Mouse (Mus musculus) T-helper 17 cell (primary cell): ENCODE results near the gene Sp100.

Source experiments
- in situ Hi-C, 2 experiments: fragments of 300-600 bp; cut with MboI, MseI; formaldehyde crosslinking; loops; 1 replicate in 1 of 2; 2 replicates in 1 of 2; pipeline ENCODE4 v1.15.1; 2025; ENCODE audit warnings: high pct_unique_total_duplicates in 2 of 2

The Sp100 gene

DNA sequence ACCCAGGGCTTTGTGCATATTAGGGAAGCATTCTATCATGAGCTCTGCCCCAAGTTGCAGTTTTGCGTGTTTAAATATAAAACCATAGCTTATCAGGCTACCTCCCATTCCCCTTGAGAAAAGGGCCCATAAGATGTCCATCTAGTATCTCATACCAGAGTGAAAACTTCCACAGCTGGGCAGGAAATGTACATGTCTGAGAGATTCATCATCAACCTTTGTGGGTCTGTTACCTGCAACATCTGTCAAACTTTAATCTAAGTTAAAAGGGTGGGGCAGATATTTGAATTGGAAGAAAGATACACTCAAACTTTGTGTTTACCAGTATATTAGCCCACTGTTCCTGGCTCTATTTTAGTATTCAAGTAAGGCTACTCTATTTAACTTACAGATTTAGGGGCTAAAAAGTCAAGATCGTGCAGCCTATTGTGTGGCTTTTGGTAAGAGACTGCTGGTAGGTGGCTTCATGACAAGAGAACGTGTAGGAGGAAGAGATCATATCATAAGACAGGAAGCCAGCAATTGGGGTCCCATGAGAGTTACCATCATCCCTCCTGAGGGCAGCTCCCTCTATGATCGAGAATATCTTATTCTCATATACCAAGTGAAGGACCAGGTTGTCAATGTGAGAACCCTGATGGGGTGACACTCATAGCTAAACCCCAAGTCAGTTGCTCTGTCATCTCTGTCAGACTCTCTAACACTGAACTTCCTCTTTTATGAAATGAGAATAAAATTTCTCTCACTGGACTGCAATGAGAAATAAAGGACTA lies 48.1 kb downstream of the Sp100 start:
- in situ Hi-C loops = no loop called here

DNA sequence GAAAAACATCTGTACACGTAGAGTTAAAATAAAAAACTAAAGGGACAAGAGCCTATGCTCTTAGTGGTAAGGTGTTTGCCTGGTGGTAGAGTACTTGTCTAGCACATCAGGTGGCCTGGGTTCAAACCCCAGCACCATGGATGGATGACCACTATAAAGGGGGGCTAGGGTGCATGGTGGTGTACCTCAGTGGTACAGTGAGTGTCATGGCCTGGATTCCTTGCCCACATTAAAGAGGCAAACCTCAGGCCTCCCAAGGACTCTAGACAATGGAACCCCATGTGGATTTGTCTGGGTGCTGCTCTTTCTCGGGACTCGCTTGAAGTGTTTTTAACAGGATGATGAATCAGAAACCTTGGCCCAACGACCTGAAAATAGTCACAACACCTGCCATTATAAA lies 52.7 kb downstream of the Sp100 start:
- in situ Hi-C loops = no loop called here

DNA sequence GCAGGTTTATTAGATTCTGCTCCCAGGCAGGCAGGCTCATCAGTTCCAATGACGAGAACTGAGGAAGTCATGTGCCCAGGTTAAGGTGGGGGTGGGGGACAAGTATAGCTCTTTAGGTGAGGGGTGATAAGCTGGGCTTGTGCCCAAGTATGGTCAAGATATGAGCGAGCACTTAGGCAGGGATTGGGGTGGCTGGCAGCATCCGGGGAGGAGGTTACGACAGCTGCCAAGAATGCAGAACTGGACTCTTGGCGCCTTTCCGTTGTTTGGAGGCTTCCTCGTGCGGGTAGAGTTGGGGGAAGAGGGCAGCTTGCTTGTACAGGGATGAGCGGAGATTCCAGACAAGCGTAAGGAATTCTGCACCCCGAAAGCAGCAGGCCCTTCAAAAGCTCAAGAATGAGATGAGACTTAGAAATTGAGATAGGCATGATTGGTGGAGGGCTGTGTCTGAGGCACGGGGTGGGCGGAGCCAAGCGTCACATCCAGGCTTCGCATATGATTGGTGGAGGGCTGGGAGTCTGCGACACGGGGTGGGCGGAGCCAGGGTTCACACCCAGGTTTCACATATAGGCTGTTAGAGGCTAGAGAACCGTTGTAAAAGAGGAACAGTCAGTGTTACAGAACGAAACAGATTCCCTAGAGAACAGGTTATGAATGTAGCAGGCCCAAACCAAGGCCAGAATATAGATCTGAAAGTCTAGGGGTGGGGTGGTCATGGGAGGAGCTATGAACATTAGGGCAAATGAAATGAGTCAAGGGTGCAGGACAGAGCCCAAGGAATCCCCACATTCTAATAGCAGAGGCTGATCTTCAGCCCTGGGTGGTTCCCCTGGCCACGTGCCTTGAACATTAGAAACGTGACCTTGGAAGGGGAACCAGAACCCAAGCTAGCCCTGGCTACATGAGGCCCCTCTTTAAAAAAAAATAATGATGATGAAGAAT lies 53.7 kb downstream of the Sp100 start:
- in situ Hi-C loops = no loop called here

DNA sequence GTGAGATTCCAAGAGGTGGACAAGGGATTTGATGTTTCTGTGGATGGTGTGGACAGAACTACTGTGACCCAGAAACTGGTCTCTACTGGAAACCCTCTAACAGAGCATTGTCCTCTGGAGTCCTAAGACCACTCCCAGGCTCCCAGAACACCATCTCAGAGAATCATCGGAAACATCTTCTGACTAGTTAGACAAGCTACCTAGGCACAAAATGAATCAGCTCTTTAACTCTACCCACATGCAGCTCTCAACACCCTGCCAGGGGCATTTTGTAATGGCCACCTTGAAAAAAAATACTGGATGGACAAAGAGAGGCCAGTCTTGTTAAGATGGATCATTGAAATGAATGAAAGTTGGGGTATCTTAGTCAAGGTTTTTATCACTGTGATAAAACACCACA lies 55.8 kb downstream of the Sp100 start:
- in situ Hi-C loops = no loop called here

DNA sequence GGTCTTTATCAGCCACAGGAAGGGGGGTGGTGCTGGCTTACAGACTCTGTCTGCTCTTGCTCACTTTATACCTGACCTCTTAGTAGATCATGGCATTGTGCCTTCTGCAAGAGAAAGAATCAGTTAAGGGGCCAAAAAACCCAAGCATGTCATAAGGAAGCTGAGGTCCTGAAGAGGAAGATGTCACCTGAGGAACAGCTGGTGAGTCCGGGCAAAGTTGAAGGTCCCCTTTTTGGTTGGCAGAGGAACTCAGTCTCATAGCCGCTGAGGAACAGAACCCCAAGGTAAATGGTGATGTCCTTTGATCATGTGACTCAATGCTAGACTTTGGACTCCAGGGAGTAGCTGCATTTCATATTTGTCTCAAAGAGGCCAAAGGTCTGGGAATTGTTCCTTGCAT lies 57.0 kb downstream of the Sp100 start:
- in situ Hi-C loops = no loop called here

DNA sequence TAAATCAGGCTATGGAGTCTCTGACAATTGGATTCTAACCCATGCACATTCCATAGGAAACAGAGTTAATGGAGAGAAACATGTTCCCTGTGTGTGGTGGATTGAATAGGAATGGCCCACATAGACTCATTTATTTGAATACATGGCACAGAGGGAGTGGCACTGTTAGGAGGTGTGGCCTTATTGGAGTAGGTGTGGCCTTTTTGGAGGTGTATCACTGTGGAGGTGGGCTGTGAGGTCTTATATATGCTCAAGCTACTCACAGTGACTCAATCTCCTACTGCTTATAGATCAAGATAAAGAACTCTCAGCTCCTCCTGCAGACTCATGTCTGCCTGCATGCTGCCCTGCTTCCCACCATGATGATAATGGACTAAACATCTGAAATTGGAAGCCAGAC lies 64.7 kb downstream of the Sp100 start:
- in situ Hi-C loops = no loop called here

DNA sequence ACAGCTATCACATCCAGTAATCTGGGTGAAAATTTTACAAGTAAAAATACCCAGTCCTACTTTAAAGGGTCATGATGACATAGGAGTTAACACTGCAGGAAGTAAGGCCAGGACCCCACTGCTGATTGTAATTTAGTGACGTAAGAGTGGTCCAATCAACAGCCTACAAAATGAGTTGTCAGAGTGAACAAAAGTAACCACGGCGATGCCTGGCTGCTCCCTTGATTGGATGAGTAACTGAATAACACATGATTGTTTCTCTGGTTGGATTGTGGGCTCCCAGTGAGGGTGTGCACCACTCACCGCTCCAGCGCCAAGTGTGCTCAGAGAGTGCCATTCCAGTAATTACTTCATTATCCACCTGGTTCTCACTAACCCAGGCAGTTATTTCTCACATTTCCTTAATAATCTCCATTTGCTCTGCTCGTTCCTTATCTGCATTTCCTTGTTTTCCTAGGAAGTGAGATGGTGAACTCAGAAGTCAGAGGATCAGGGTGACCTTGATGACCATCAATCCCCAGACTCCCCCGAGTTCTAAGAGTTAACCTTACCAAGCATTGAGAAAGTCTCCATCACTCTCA lies 66.7 kb downstream of the Sp100 start:
- in situ Hi-C loops = loop anchor here in 1 of 2 experiments (5.0 kb wide), 1 partner anchor 39 kb away; no protein-coding TSS in a partner anchor

DNA sequence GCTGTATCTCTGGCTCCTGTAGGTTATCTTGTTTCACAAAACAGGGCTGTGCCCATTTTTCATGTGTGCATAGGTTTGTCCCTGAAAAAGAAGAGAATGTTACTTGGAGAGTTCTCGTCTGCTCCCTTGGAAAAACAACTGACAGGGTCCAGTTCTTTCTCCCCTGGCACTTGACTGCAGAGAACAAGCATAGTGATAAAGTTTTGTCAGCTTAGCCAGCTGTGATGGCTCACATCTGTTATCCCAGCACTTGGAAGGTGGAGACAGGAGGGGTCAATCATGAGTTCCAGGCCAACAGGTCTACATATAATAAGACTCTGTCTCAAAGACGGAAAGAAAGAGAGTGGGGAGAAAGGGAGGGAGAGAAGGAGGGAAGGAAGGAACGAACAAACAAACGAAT lies 69.3 kb downstream of the Sp100 start:
- in situ Hi-C loops = loop anchor here in 1 of 2 experiments (5.0 kb wide), 1 partner anchor 42 kb away; no protein-coding TSS in a partner anchor

DNA sequence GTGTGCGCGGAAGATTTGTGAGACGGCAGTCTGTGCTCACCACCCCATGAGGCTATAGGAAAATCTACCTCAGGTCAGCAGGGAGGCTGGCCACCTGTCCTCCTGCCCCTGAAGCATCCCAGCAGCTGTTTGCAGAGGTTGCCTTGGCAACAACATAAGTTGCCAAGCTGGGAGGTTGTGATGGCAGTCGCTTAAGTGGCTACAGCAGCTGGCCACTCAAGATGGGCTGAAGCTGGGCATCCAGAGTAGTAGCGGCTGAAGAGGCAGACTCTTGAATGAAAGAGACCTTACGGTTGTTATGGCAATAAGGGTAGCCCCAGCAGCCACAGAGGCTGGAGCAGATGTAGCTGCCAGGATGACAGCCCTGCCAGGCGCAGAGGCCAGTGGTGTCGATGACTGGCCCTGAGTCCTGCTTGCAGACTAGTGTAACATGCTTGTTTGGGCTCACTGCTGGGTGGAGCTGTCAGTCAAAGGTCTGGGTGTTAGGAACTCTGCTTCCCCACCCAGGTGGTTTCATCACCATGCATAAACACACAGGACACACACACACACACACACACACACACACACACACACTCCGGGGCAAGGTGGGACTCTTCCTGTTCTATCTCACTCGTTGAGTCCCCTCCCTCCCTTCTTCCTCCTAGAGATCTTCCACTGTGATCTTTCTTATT lies 70.6 kb downstream of the Sp100 start:
- in situ Hi-C loops = no loop called here

DNA sequence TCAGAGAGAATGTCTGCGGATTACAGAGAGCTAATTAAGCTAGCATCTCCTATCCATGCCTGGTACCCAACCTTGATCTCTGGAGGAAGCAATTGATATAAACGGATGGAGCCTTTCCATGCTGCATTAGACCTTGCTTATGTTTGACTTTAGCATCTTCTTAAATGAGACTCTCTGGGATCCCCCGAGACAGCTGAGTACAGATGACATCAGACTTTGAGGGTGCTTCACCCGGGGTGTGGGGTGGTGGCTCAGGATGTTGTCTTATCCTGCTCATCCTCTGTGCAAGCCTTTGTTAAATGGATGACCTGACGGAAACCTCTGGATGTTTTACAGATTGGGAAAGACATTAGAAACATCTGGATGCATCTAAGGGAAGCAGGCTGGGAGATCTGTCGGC lies 80.7 kb downstream of the Sp100 start:
- in situ Hi-C loops = loop anchor here (10.0 to 25.0 kb wide), 2 partner anchors 64 to 618 kb away; partner anchors contain the start of genes A530032D15Rik (in 1 of the 2), Cab39 (in 1 of the 2) and Gm10553 (in 1 of the 2)

DNA sequence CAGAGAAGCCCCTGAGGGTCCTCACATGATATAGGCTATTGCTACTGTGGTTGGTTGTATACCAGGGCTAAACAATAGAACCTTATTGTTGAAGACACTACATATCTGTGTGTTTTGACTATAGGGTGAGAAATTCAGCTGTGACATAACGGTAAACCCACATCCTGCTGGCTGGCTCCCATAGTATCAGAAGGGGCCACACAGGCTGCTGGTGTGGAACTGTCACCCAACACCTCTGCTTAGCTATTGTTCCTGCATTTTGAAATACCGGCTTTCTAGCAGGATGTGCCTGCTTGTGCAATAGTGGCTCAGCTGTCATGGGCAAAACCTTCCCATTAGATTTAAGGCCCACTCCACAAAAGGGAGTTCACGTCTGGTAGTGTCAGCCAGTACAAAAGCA lies 82.8 kb downstream of the Sp100 start:
- in situ Hi-C loops = loop anchor here (10.0 to 25.0 kb wide), 2 partner anchors 62 to 620 kb away; partner anchors contain the start of genes A530032D15Rik (in 1 of the 2), Cab39 (in 1 of the 2) and Gm10553 (in 1 of the 2)

DNA sequence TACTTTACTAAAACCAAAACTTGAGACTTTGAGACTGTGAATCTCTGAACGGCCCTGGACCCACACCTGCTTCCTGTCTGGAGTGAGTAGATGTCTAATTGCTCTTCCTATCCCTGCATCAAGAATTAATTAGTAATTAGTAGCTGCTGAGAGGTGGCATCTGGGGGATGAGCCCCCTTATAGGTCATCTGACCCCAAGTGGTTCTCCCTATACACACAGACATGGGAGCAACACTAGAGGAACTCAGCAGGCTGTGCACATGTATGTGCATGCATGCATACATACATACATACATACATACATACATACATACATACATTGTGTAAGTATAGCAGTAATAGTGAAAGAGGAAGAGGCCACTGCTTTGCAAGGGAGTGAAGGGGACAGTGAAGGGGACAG lies 84.7 kb downstream of the Sp100 start:
- in situ Hi-C loops = loop anchor here (10.0 to 25.0 kb wide), 2 partner anchors 60 to 622 kb away; partner anchors contain the start of genes A530032D15Rik (in 1 of the 2), Cab39 (in 1 of the 2) and Gm10553 (in 1 of the 2)

DNA sequence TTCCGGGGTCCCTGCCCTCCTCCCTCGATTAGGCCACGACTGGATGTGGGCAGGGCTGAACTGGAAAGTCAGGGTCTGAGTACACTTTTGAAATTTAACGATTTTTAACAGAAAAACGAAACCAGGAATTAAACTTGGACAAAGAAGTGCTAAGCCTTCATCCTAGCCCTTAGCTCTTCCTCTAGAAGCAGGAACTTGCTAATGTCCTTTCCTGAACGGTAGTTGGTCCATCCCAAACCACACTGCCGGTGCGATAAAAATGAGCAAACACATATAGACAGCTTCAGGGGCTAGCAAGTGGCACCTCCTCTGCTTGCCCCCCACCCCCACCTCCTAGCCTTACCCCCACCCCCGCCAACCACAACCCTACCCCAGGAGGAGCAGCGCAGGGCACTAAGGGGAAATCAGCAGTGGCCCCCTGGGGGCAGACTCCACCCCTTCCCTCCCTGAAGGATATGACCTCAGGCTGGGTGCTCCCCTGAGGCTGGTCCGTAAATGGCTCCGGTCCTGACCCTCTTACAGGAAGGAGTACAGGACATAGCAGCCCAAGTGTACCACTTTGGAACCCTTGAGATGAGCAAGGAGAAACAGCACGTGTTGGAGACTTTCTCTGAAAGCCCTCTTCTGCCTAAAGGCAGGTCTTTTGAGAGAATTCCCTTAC lies 85.8 kb downstream of the Sp100 start:
- in situ Hi-C loops = loop anchor here (5.0 to 25.0 kb wide), 3 partner anchors 59 to 623 kb away; partner anchors contain the start of genes A530032D15Rik (in 1 of the 2), Cab39 (in 1 of the 2) and Gm10553 (in 1 of the 2)

DNA sequence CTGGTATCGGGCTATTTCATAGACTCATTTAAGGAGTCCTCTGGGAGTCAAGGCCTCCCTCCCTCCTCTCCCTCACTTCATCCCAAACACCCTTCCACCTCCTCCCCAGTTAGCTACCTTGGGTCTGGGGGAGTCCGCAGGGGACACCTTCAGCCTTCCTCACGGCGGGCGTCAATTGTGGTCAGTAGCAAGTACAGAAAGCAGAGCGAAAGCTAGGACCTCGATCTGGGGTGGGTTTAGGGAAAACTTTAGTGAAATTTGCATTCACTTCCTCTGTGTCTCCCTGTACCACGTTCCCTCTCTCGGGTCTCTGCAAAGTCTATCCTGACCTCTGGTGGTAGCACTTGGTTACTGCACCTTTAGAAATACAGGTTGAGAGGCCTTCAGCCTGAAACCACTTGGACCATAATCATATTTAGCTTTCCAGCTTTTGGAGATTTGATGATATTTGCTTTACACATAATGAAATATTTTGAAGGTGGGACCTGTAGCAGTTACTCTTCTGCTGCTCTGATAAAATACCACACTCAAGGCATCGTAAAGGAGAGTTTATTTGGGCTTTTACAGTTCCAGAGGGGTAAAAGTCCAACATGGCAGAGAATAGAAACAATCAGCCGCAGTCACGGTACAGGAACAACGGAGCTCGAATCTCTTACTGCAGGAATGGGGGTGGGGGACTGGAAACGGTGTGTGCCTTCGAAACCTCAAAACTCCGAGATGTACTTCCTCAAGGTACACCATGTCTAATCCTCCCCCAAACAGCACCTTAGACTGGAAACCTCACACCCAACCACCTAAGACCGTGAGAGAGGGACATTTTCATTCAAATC lies 86.8 kb downstream of the Sp100 start:
- in situ Hi-C loops = loop anchor here (5.0 to 25.0 kb wide), 3 partner anchors 58 to 624 kb away; partner anchors contain the start of genes A530032D15Rik (in 1 of the 2), Cab39 (in 1 of the 2) and Gm10553 (in 1 of the 2)

DNA sequence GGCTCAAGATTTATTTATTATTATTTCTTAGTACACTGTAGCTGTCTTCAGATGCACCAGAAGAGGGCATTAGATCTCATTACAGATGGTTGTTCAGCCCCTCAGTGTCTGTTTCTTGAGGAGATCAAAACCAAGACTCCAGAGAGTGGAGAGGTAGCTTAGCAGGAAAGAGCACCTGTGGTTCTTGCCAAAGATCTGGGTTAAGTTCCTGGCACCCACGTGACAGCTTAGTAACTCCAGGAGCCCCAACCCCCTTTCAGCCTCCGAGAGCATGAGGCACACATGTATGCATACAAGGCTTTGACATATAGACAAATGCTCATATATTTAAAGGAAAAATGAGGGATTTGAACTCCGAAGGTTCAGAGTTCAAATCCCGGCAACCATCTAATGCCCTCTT lies 89.2 kb downstream of the Sp100 start:
- in situ Hi-C loops = loop anchor here (5.0 to 25.0 kb wide), 3 partner anchors 56 to 627 kb away; partner anchors contain the start of genes A530032D15Rik (in 1 of the 2), Cab39 (in 1 of the 2) and Gm10553 (in 1 of the 2)

DNA sequence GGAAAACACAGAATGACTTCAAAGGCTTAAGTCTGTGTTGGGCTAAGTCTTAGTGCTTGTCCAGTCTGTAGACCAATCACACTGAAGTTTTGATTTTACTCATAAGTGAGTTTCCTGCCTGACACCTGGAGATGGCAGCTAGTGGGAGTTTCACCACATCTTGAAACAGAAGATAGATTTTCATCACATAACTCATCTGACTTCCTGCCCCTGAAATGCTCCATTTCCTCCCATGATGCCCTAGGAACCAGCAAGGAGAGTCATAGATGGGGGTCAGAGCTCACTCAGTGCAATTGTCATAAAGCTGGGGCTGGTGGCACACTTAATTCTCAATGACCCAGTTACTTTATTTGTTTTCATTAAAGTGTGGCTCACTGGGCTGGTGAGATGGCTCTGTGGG lies 90.0 kb downstream of the Sp100 start:
- in situ Hi-C loops = loop anchor here (5.0 to 25.0 kb wide), 4 partner anchors 55 to 965 kb away; partner anchors contain the start of genes A530032D15Rik (in 1 of the 2), Cab39 (in 1 of the 2), Dis3l2 (in 1 of the 2) and Gm10553 (in 1 of the 2)

DNA sequence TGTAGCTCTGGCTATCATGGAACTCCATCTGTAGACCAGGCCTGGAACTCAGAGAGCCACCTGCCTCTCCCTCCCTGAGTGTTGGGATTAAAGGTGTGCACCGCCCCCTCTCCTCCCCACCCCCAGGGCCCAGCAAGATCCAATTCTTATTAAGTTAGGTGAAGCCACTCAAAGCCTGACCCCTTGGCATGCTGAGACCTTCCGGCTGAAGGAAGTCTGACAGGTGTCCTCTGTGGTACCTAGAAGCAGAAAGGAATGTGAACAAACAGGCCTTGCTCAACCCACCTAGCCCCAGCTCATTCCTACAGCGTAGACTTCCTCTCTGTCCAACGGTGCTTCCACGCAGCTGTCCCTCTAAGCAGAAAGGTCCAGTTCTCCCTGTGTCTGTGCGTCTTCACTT lies 91.1 kb downstream of the Sp100 start:
- in situ Hi-C loops = loop anchor here in 1 of 2 experiments (10.0 to 25.0 kb wide), 2 partner anchors 629 to 964 kb away; partner anchors contain the start of genes A530032D15Rik, Dis3l2 and Gm10553

DNA sequence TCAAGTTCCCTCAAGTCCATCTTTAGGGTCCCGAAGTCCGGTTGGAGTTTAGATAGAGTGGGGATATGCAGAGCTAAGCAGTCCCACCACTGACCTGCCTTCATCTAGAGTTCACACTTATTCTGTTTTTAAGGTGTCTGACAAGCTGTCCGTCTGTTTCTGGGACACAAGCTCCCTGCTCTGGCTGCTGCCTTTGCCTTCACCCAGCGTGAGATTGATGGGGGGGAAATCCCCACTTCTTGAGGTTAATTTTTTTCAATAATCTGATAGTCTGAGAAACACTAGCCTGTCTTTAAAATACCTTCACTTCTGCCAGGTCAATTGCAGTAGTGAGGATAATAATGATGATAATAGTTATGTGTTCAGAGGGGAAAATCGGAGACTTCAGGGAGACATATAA lies 92.5 kb downstream of the Sp100 start:
- in situ Hi-C loops = loop anchor here in 1 of 2 experiments (10.0 to 25.0 kb wide), 2 partner anchors 630 to 962 kb away; partner anchors contain the start of genes A530032D15Rik, Dis3l2 and Gm10553
